Mouse (Mus musculus): Measurements from ENCODE around the gene Ptcd2. TPM values are rescaled to one million over a fixed set of nuclear protein-coding genes. Genes with fewer than 3 reads are reported as not detected.

Ptcd2 gene
- polyA plus RNA-seq (2011; ENCODE audit: insufficient read length, low read depth, missing spikeins), result 19.7 and 23.2 TPM in 2 replicates

DNA sequence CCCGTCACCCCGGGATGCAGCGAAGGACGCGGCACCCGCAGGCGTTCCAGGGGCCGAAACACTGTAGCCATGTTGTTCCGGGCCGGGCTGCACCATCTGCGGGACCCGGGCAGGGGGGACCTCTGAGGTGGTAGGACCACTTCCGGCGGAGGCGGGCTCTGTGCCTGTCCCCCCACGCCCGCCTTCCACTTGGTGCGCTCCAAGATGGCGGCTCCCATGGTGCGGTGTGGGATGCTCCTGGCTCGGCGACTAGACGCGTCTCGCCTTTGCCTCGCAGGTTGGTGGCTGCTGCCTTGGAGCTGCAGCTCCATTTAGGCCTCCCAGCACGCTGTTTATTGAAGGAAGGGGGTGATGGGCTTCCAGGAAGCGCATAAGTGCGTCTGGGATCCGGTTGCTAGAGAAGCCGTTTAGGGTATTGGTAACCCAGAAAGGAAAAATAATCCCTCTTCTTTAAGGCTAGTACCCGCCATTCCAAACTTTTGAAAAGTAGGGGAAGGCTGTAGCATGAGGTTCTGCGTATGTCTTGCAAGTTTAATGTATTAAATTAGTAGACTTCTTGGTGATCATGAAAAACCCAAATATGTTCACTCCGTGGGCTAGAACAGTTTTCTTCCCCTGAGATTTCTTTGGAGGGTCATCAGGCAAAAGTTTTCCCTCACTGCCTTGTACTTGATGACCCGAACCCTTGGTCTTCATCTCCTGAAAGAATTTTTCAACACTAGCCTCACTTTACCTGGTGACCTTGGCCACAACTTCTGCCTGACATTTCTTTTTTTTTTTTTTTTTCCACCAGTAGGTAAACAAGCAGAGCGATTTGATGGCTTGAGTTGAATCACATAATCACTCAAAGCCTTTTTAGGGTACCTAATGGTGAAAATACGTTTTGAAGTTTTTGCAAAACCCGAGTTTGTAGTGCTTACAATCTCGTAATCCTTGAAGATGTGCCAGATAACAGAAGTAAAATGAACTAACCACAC, at the start of gene Ptcd2, which contains the start of gene Mrps27:
Gene Ptcd2, minus strand, starts transcription at position 107 of the 977 bp plus-strand sequence.
Gene Mrps27, plus strand, starts transcription at position 188 of the 977 bp plus-strand sequence.
- peak within 1 kb of the TSS; percentile 92 for H3K4me3 ChIP-seq (ENCODE audit: insufficient read depth, low read length)
- no peaks in the 10 kb centered on the region for H3K4me1 ChIP-seq (ENCODE audit: control insufficient read depth, insufficient read depth, low read length)
- peak within 1 kb of the TSS; percentile 47 for H3K27ac ChIP-seq (ENCODE audit: insufficient read depth, low read length)
- TF ChIP-seq CTCF (IDR thresholded peaks at IDR 0.05; ENCODE audit: borderline replicate concordance, insufficient read depth, low read length), result no peak
- TF ChIP-seq POLR2A (IDR thresholded peaks at IDR 0.05; ENCODE audit: low read depth, low read length), result peak; percentile 80

- TF ChIP-seq CTCF (IDR thresholded peaks at IDR 0.05; ENCODE audit: borderline replicate concordance, insufficient read depth, low read length), result no peak
- no peak for TF ChIP-seq POLR2A (IDR thresholded peaks at IDR 0.05; ENCODE audit: low read depth, low read length)
- Histone ChIP-seq H3K4me1 (ENCODE audit: control insufficient read depth, insufficient read depth, low read length) (peaks cover 30% of the 10 kb centered on the region), H3K27ac (ENCODE audit: insufficient read depth, low read length) (no peak overlapping the region), H3K4me3 (ENCODE audit: insufficient read depth, low read length) (no peak overlapping the region)
Measured at GRCm38 (mm10) chr13:99393128-99393527, 48.6 kb upstream of the Ptcd2 start.

DNA sequence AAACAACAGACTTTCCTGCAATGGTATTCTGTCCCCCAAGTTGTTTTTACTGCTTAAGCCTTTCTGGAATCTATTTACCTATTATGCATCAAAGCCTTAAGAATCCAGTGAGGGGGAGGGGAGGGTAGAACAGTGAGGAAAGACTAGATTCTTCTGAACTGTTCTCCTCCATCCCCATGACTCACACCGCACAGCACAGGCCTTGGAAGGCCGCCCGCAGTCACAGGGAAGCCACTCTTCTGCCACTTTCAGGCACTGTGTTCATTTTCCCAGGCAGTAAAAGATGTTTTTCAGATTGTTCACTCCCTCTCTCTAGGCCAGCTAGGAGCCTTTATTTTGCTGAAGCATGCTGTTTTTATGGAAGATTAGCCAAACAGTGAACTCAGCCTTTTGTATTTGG, 46.9 kb upstream of the Ptcd2 start:
- Histone ChIP-seq H3K4me3 (ENCODE audit: insufficient read depth, low read length) (no peak overlapping the region), H3K4me1 (ENCODE audit: control insufficient read depth, insufficient read depth, low read length) (peaks cover 20% of the 10 kb centered on the region), H3K27ac (ENCODE audit: insufficient read depth, low read length) (peak overlapping the region; percentile 90)
- TF ChIP-seq POLR2A (IDR thresholded peaks at IDR 0.05; ENCODE audit: low read depth, low read length) (no peak), CTCF (IDR thresholded peaks at IDR 0.05; ENCODE audit: borderline replicate concordance, insufficient read depth, low read length) (no peak)

DNA sequence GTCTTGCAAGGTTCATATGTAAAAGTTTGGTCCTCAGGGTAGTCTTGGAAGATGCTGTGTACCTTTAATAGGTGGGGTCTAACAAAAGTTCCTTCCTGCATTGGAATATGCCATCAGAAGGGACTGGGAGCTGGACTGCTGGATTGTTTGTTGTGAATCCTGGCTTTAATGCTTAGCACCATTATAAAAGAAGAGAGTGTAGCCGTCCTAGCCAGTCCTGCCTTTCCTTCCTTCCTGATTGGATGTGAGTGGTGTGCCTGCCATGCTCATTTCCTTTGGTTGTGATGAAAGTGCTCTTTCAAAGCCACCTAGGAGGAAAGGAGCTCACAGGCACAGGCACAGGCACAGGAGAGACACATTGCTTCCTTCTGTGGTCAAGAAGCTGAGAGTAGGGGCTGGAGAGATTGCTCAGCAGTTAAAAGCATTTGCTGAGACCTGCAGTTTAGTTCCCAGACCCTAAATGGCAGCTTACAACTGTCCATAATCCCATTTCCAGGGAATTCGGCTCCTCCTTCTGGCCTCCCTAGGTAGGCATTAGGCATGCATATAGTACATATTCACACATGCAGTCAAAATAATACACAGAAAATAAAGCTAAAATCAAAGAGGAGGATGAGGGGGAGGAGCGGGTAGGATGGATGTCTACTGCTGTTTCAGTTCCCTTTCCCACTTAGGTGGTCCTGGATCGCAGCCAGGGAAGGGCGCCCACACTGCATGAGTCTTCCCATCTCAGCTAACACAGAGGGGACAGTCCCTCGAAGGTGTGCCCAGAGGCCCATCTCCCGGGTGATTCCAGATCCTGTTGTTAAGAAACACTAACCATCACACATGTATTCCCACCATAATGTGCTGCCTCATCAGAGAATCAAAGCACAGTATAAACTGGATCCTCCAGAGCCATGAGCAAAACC, 43.7 kb upstream of the Ptcd2 start:
- Histone ChIP-seq H3K4me1 (ENCODE audit: control insufficient read depth, insufficient read depth, low read length) (peaks cover 20% of the 10 kb centered on the region), H3K27ac (ENCODE audit: insufficient read depth, low read length) (no peak overlapping the region), H3K4me3 (ENCODE audit: insufficient read depth, low read length) (no peak overlapping the region)
- TF ChIP-seq POLR2A (IDR thresholded peaks at IDR 0.05; ENCODE audit: low read depth, low read length), result no peak
- no peak for TF ChIP-seq CTCF (IDR thresholded peaks at IDR 0.05; ENCODE audit: borderline replicate concordance, insufficient read depth, low read length)

- no peak overlapping the region for H3K4me3 ChIP-seq (ENCODE audit: insufficient read depth, low read length)
- H3K27ac ChIP-seq (ENCODE audit: insufficient read depth, low read length), result no peak overlapping the region
- H3K4me1 ChIP-seq (ENCODE audit: control insufficient read depth, insufficient read depth, low read length), result peaks cover 16% of the 10 kb centered on the region
- no peak for TF ChIP-seq POLR2A (IDR thresholded peaks at IDR 0.05; ENCODE audit: low read depth, low read length)
- TF ChIP-seq CTCF (IDR thresholded peaks at IDR 0.05; ENCODE audit: borderline replicate concordance, insufficient read depth, low read length), result no peak
Measured at GRCm38 (mm10) chr13:99386341-99386740, 41.8 kb upstream of the Ptcd2 start.

DNA sequence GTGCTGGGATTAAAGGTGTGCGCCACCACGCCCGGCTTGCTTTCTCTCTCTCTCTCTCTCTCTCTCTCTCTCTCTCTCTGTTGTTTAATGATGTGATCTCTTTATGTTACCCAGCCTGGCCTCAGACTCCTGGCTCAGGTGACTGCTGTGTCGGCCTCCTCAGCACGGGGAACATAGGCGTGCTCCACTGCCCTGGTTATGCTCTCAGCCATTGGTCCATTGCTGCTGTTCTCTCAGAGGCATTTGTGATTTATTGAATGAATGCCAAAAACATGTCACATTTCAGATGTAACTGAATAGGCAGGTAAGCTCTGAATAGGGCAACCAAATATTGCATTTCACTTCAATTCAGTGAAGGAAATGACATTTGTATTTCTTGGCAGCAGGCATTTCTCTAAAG, 41.4 kb upstream of the Ptcd2 start:
- Histone ChIP-seq H3K4me3 (ENCODE audit: insufficient read depth, low read length) (no peak overlapping the region), H3K27ac (ENCODE audit: insufficient read depth, low read length) (peak overlapping the region; percentile 38; the same call in 1 of the 2 replicates), H3K4me1 (ENCODE audit: control insufficient read depth, insufficient read depth, low read length) (peaks cover 12% of the 10 kb centered on the region)
- TF ChIP-seq POLR2A (IDR thresholded peaks at IDR 0.05; ENCODE audit: low read depth, low read length) (no peak), CTCF (IDR thresholded peaks at IDR 0.05; ENCODE audit: borderline replicate concordance, insufficient read depth, low read length) (no peak)

DNA sequence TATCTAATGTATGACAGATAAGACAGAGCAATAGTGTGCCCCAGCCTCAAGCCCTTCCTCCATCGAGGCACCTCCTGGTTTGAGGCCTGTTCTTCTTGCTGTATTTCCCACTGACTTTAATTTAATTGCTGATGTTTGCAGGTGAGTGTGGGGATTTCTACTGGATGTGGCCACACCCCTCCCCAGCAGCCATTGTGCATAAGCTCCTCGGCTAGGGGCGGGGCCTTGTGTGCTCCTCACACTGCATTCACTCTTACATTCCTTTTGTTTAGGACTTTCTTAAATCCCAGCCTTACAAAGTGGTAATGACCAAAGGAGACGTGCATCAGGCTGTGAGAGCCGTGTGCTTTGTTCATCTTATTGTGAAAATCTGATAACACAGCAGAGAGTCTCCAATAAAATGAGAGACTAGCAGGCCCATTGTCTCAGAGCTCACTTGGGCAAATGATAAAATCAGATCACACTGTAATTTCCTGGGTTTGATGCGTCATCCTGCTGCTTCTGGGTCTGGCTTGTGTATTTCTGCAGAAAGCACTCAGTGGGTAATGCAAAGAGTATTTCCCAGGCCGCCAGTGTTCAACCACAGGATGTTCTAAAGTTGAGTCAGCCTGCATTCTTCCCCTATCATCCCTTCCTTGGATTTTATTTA, 40.2 kb upstream of the Ptcd2 start:
- TF ChIP-seq POLR2A (IDR thresholded peaks at IDR 0.05; ENCODE audit: low read depth, low read length) (no peak), CTCF (IDR thresholded peaks at IDR 0.05; ENCODE audit: borderline replicate concordance, insufficient read depth, low read length) (no peak)
- peaks cover 11% of the 10 kb centered on the region for H3K4me1 ChIP-seq (ENCODE audit: control insufficient read depth, insufficient read depth, low read length)
- peak overlapping the region; percentile 96 for H3K27ac ChIP-seq (ENCODE audit: insufficient read depth, low read length)
- H3K4me3 ChIP-seq (ENCODE audit: insufficient read depth, low read length), result no peak overlapping the region

DNA sequence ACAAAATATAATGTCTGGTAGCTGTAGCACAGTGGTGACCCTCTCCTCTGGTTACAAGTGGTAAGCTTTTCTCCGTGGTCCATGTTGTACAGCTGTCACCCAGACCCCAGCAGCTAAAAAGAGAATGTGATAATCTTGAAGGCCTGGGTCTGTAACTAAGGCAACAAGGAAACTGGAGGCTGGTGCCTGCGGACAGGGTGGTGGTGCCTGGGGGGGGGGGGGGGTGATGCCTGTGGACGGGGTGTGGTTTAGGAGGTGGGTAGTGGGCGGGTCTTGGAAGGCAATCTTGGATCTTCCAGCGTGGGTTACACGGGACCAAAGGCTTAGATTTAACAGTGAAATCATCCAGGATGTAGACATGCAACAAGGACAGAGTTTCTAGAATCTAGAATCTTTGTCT, 37.9 kb upstream of the Ptcd2 start:
- no peak overlapping the region for H3K27ac ChIP-seq (ENCODE audit: insufficient read depth, low read length)
- TF ChIP-seq POLR2A (IDR thresholded peaks at IDR 0.05; ENCODE audit: low read depth, low read length) (no peak), CTCF (IDR thresholded peaks at IDR 0.05; ENCODE audit: borderline replicate concordance, insufficient read depth, low read length) (no peak)
- H3K4me1 ChIP-seq (ENCODE audit: control insufficient read depth, insufficient read depth, low read length), result peaks cover 11% of the 10 kb centered on the region
- no peak overlapping the region for H3K4me3 ChIP-seq (ENCODE audit: insufficient read depth, low read length)

GRCm38 (mm10) chr13:99378223-99378622, 33.7 kb upstream of the Ptcd2 start:
- H3K4me3 ChIP-seq (ENCODE audit: insufficient read depth, low read length), result no peak overlapping the region
- TF ChIP-seq POLR2A (IDR thresholded peaks at IDR 0.05; ENCODE audit: low read depth, low read length) (no peak), CTCF (IDR thresholded peaks at IDR 0.05; ENCODE audit: borderline replicate concordance, insufficient read depth, low read length) (no peak)
- H3K27ac ChIP-seq (ENCODE audit: insufficient read depth, low read length), result no peak overlapping the region
- H3K4me1 ChIP-seq (ENCODE audit: control insufficient read depth, insufficient read depth, low read length), result peaks cover 6% of the 10 kb centered on the region

Measured in embryonic fibroblast, embryonic 13.5 days (primary cell).